Mouse (Mus musculus) kidney, postnatal 10 days (tissue): Measurements from ENCODE around the gene Arl2.

ENCODE experiments used
- DNase-seq: peaks from one replicate; pipeline ENCODE4 v3.0.0; 2021; ENCODE audit warnings: mixed read lengths

The Arl2 gene

DNA sequence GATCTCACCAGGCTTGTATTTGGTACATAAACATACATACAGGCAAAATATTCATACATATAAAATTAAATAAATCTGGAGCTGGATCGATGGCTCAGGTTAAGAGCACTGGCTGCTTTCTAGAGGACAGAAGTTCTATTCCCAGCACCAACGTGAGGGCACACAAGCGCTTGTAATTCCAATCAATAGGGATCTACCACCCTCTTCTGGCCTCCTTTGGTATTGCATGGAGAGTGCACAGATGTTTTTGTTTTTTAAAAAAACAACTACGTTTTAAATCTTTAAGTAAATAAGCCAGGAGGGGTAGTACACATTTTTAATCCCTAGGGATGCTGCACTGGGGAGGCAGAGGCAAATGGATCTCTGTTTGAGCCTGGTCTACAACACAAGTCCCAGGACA, 15.1 kb downstream of the Arl2 start:
- peak; percentile 75 for DNase-seq

DNA sequence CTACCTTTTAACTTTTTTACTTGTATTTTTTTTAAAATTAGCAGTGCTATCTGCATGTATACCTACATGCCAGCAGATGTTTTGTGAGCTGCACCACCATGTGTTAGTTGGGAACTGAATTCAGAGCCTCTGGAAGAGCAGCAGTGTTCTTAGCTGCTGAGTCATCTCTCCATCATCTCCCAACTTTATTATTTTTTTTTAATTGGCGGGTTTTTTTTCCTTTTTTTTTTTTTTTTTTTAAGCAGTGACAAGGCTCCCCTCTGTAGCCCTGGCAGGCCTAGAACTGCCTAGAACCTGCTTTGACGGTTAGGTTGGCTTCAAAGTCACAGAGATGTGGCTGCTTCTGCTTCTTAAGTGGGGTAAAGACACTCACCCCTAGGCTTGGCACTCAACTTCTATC, 16.4 kb downstream of the Arl2 start:
- no peak for DNase-seq

DNA sequence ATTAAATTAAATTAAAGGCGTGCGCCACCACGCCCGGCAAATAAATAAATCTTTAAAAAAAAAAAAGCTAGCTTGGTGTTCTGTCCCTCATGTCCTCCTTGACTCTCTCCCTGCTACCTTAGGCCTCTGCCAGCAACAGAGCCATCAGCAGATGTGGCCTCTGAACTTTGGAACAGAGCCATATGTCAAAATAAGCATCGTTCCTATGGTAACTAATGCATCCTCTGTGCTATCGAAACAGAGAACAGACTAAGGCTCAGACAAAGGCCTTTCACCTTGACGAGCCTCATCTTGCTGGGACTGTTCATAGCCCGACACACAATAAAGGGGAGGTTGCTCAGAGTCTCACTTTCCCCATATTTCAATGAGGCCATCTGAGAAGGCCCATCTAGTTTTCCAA, 18.0 kb downstream of the Arl2 start:
- DNase-seq: no peak

DNA sequence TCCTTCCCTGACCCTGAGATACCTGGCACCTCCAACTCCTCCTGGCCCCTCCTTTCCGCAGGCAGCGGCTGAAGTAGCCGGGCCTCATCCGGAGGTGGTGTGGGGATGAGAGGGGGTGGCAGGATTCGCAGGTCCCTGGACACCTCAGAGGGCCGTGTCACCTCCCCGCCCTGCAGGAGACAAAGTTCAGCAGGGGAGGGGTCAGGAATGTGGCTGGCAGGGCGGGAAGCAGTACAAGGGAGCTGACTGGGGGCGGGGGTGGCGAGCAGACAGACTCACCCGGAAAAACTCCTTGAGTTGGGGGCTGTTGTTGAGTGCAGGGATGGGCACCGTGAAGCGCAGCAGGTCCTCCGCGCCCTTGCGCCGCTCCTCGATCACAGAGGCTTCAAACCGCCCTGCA, 19.6 kb downstream of the Arl2 start:
- DNase-seq: peak; percentile 46

DNA sequence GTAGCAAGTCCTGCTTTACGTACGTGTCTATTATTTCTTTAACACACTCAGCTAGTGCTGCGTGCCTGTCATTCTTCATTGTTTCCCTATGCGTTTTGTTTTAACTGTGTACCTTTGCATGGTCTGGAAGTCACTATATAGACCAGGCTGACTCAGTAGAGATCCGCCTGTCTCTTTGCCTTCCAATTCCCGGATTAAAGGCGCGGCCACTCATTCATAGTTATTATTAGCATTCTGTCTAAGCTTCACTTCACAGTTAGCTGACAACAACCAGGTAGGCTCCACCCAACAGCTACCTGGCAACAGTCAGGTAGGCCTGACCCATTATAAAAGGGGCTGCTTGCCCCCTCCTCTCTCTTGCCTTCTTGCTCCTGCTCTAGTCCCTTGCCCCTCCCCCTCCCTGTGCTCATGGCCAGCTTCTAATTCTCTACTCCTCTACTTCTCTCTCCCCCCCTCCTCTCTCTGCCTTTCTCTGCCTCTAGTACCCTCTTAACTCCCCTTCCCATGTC, 22.6 kb downstream of the Arl2 start:
- peak; percentile 45 for DNase-seq

DNA sequence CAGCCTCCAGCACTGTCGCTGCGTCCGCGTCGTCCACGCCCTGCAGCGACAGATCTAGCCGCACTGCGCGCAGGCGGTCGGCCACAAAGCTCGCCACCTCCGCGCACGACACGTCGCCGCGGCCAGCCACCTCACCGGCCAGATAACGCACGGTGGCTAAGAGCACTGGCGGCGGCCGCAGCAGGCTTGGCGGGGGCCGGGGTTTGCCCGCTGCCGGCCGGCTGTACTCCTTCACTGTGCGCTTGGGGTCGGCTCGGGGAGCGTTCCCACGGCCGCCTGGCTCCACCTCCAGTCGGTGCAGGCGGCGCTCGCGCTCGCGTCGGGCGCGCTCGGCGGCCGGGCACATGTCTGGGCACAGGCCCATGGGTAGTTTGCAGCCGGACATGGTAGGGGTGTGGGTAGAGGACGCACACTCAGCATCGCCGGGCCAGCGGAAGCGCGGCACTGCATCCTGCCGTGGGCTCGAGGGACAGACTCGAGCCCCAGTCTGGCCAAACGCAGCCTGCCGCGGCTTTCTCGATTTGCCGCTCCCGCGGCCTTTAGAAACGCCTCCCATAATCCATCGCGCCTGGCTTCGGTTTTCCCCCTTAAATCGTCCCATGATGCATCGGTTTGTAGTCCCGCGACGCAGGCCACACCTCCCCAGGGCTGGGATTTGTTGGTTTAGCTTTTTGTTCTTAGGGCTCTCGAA, 23.2 kb downstream of the Arl2 start, which contains the start of gene Sac3d1:
Sac3d1 (minus strand) TSS at position 665 of the 691 bp plus-strand sequence.
- peak; percentile 92 for DNase-seq

DNA sequence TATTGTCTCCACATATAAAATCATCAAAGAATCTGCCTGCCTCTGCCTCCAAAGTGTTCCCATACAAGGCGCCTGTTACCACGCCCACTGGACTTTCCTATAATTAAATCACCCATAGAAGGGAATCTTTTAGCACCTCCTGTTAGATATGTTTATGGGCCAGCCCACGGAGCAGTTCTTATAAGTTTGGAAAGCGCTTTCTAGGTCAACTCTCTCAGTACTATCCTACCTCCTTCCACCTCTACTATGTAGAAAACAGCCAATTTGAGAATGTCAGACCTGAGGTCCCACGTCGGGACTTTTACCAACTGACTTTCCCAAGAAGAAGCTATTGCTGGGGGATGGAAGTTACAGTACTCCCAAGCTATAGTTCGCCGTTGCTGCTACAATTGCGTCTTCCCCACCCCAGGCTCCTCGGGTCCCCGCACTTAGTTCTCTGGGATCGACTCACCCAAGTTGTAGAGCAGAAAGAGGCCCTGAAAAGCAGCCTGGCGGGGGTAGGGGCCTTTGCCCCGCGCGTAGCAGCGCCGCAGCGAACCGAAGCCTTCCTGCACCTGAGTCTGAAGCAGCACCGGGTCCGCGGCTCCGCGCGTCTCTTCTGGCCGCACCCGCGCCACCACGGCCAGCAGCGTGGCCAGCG, 23.9 kb downstream of the Arl2 start:
- DNase-seq: no peak

DNA sequence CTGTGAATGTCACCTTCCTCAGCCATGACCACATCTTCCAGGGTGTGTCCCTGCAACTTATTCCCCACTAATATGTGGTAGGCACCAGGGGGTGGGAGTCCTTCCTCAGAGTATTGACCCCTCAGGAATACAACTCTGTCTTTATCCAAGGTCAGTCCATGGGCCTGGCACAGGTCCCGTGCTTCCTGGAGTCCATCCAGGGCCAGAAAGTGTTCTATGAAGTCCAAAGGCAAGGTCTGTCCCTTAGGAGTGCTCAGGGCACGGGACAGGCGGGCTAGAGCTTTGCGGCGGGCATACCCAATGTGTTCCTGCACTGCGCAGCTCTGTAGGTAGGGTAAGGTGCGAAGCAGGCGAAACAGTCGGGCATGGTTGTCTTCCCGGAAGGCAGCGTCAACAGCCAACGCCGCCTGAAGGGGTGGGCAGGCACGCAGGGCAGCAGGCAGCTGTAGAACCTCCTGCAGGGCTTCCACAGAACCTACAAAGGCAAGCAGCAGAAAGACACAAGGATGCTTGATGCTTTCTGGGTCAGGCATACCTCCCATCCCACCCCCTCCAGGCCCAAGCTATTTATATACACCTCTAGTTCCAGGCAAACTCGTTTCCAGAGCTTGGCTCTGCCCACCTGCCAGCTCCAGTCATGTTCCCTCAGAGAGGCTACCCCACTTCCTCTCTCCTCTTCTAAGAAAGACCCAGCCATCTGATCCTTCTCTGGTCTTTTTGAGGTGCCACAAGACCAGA, 25.1 kb downstream of the Arl2 start:
- DNase-seq: no peak

DNA sequence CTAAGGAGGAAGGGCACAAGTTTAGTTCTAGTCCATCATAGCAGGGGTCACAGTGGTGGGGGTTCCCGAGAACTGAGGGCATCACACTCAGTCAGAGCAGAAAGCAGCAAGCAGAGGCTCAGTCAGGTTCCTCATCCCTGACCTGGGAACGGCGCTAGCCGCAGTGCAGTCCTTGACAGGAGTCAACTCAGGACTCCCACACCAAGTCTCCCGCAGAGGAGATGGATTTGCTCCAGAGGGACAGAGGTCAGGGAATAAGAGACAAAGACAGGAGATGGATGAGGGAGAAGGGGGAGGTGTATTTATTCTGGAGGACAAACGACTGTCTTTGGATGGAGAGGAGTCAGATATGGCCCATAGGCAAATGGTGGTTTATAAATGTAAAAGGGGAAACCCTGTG, 28.2 kb downstream of the Arl2 start:
- DNase-seq: no peak

DNA sequence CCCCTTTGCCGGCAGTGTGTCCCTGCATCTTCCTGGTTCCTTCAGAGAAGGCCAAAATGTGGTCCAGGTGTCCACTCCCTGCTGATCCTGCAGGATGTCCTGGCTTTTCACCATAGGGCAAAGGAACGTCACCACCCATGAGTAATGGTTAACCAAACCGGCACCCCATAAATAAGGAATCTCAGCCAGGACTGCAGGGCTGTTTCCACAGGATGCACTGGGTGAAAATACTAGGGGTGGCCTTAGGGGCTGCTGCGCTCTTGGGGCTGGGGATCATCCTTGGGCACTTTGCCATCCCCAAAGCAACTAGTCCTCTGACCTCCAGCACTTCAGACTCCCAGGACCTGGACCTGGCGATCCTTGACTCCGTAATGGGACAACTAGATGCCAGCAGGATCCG, 35.8 kb downstream of the Arl2 start, which contains the start of gene Naaladl1:
Naaladl1 (plus strand) TSS at position 197 of the 400 bp plus-strand sequence.
- DNase-seq: no peak

DNA sequence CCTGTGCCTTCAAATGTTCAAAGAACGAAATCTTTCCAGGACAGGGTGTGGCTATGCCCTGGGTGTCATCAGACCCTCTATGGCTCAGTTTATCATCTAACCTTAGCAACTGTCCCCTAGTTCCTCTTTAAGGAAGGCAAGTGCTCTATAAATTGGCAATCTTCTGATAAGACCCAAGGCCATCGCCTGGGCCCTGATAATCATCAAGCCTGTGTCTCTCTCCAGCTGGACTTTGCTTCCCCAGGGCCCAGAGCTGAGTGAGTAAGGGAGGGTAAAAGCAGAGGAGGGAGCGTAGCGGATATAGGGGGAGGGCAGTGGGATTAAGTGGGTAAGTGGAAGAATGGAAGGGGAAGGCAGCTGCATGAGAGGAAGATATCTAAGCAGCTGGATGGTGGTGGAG, 36.9 kb downstream of the Arl2 start:
- DNase-seq: no peak

DNA sequence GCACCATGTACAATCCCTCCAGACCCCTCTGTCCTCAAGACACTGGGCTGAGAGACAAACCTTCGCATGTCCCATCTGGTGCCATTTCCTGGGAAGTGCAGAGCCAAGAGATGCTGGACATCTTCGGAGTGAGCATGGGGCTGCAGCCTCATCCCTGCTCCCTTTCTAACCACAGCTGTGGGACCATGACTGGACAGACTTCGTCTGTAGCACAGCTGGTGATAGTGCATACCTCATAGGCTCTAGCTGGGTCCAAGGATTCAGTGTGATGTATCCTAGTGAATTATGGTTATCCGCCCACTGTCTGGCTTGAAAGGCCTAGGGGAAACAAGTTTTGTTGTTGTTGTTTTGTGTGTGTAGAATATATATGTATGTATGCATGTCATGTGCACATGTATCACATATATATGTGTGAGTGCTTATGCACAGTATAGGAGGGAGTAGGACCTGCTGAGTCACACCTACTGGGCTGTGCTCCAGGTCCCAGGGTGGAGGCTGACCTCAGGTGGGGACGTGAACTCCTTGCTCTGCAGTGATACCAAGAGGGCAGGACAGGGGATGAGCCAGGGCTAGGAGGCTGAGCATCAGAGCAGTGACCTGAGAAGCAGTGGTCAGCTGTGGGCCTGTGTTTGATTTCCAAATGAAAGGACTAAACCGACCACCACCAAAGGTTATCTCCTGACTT, 39.0 kb downstream of the Arl2 start:
- DNase-seq: no peak

DNA sequence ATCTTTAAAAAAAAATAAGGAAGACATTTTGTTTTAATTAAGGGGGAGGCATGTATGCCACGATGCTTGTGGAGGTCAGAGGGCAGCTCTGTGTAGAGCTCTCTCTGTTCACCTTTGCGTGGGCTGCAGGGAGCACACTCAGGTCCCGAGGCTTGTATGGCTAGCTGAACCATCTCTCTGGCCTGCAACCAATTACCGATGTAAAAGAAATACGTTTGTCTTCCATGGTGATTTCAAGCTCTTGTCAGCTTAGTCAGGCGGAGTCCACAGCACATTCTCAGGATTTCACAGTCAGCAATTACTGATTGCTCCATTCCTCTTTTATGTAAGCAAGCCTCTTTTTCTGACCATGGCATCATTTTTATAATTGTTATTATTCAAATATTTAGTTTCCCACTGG, 40.2 kb downstream of the Arl2 start:
- no peak for DNase-seq

DNA sequence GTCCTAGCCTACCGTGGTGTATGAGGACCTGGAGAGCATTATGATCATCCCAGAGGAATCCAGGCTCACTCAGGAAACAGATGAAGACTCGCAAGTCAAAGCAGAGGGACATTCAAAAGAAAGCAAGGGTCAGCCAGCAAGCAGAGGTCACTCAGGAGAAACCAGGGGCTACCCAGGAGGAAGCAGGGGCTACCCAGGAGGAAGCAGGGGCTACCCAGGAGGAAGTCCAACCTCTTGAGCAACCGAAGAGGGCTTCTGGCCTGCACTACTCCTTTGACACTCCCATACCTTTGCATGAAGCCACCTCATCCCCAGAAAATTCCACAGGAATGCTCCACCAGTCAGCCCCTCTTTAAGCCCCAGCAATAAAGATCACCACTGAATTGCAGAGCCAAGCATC, 43.5 kb downstream of the Arl2 start:
- peak; percentile 46 for DNase-seq

DNA sequence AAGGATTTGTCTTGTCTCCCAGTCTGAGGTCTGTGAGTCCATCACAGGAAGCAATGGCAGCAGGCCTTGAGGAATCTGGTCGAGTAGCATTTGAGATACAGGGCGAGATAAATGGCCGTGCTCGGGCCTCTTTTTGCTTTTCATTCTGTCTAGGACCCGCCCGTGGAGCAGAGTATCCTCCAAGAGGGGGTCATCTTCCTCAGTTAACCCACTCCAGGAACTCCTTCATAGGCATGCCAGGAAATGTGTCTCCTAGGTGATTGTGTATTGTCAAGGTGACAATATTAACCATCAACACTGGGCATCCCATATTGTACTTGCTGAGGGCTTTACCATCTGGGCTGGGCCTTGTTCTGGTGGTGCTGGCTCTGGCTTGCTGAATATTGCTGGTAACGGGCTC, 47.2 kb downstream of the Arl2 start, which contains the start of gene AC131692.1:
AC131692.1 (plus strand) TSS at position 301 of the 400 bp plus-strand sequence.
- no peak for DNase-seq

DNA sequence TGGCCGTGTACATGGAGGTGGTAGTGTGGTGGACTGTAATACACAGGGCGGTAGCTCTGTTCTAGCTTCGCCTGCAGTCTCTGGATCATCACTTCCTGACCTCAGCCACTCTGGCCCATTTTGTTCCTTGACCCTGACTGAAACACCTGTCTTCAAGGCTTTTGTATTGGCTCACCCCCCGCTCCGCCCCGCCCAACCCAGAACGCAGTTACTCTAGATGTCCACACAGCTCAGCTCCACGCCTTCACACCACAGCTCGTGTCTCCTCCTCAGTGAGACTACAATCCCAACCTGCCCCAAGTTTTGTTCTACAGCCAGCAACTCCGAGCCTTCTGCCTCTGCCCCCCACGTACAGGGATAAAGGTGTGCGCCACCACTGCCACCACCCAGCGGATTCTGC, 52.5 kb downstream of the Arl2 start:
- no peak for DNase-seq

DNA sequence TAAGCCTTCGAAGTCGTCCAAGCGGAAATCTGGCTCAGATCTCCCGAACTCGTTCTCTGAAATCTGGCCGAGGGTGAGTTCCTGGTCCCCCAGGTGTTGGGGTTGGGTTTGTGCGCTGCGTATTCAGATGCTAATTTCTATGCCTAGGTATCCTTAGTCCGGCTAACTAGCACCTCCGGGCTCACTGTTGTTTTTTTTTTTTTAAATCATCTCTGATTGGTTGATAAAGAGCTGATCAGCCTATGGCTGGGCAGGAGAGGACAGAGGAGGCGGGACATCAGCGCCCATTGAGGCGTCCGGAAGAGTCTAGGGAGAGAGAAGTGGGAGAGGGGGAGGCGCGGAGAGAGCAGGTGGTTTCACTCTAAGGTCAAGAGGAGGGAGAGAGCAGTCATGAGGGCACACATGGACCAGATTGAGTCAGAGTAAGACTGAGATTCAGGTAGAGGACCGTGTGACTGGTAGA, 55.9 kb downstream of the Arl2 start:
- peak; percentile 78 for DNase-seq

DNA sequence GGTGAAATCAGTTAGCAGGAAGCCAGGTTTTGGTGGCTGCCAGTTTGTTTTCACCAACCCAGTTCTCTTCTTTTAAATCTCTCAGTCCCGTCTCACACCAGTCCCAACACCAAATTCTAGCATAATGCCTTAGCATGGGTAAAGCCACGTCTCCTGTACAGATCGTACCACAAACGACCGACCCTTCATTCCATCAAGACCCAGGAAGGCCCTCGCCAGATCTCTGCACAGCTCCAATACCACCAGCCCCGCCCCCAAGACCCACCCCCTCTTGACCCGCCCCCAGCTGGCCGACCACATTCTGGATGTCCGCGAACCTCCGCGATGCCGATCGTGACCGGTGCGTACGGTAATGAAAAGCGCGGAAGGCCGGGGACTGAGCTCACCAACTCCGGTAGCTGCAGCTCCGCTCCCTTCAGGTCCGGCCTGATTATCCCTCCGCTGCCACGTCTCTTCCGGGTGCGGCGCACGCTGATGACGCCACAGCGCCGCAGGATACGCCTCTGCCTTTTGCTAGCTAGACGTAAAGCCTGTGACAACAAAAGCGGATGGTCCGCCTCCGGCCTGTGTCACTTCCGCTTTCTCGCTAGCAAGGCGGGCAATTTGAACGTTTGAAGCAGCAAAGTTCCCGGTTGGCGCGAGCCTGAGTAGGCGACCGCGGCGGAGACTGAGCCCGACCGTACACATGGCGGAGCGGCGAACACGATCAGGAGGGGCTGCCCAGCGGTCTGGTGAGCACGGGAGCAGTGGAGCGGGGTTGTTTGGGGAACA, 56.7 kb downstream of the Arl2 start, which contains the start of the genes Zfpl1 and Cdca5:
Zfpl1 (minus strand) TSS at position 479 of the 771 bp plus-strand sequence.
Cdca5 (plus strand) TSS at position 506 of the 771 bp plus-strand sequence.
- DNase-seq: peak; percentile 98
